Comparison of ENCODE assay signal across 24 mouse cellular contexts in the genomic region with DNA sequence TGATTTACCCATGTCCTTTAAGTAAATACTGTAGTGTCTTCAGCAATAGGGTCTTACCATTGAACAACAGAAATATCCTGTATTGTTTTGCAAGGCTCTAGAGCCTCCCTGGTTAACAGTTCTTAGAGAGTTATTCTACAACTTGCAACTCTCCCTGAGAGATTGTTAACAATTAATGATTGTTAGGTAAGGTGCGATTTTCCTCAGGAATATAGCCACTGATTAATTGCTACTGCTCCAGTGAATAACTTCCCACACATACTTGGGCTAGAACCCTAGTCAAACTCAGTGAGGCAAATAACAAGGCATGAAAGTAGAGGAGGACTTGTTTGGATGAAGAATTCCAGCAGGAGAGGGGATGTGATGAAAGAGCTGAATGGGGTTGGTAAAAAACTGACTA.
"Had no signal": no experiment of that assay in that cellular context is flagged by ENCODE, and none has a peak within 500 bp of the region (broad histone marks: within the 10 kb centered on the region; RNA-seq: fewer than 3 reads in every experiment).

No protein-coding gene starts in this region.

- DNase-seq: forebrain, postnatal 0 days; gastrocnemius, postnatal 14 days; gastrocnemius, postnatal 36 days; heart, adult 11 months; heart, postnatal 10 days; heart, postnatal 4 days; liver; liver, embryonic 13.5 days had no signal

- H3K27me3 ChIP-seq: forebrain, embryonic 15.5 days; heart, embryonic 12.5 days; hindbrain, embryonic 12.5 days; intestine, embryonic 15.5 days; limb, embryonic 12.5 days; liver, embryonic 13.5 days; liver, embryonic 15.5 days had no signal

- H3K27ac ChIP-seq: forebrain, embryonic 15.5 days; heart, embryonic 10.5 days; hindbrain, embryonic 10.5 days; hindbrain, embryonic 12.5 days; hindbrain, embryonic 14.5 days; intestine, embryonic 15.5 days; layer of hippocampus, adult 2 months; left cerebral cortex, adult 2 months; limb, embryonic 10.5 days; limb, embryonic 12.5 days; liver, embryonic 13.5 days; liver, embryonic 15.5 days had no signal

- H3K4me3 ChIP-seq: forebrain, embryonic 15.5 days; heart, embryonic 10.5 days; heart, embryonic 12.5 days; hindbrain, embryonic 10.5 days; hindbrain, embryonic 12.5 days; intestine, embryonic 15.5 days; layer of hippocampus, adult 2 months; left cerebral cortex, adult 2 months; limb, embryonic 10.5 days; limb, embryonic 12.5 days; liver, embryonic 13.5 days; liver, embryonic 15.5 days had no signal

- ATAC-seq: forebrain, embryonic 15.5 days; forebrain, postnatal 0 days; hindbrain, embryonic 16.5 days; inflammation-experienced regulatory T-cells, adult 6 months; intestine, embryonic 15.5 days; intestine, postnatal 0 days had no signal

- H3K4me2 ChIP-seq: forebrain, embryonic 15.5 days; heart, embryonic 12.5 days; hindbrain, embryonic 12.5 days; hindbrain, embryonic 14.5 days; intestine, embryonic 15.5 days; limb, embryonic 12.5 days; liver, embryonic 11.5 days; liver, embryonic 13.5 days; liver, embryonic 15.5 days had no signal

- H3K4me1 ChIP-seq: forebrain, embryonic 15.5 days; heart, embryonic 10.5 days; heart, embryonic 12.5 days; hindbrain, embryonic 10.5 days; hindbrain, embryonic 12.5 days; intestine, embryonic 15.5 days; limb, embryonic 10.5 days; limb, embryonic 12.5 days; liver, embryonic 13.5 days; liver, embryonic 15.5 days had no signal

- H3K36me3 ChIP-seq: forebrain, embryonic 15.5 days; heart, embryonic 10.5 days; heart, embryonic 12.5 days; hindbrain, embryonic 10.5 days; hindbrain, embryonic 12.5 days; intestine, embryonic 15.5 days; limb, embryonic 10.5 days; limb, embryonic 12.5 days; liver, embryonic 13.5 days; liver, embryonic 15.5 days had no signal

- H3K9me3 ChIP-seq: forebrain, embryonic 15.5 days; heart, embryonic 10.5 days; heart, embryonic 12.5 days; hindbrain, embryonic 10.5 days; hindbrain, embryonic 12.5 days; intestine, embryonic 15.5 days; limb, embryonic 10.5 days; limb, embryonic 12.5 days; liver, embryonic 13.5 days; liver, embryonic 15.5 days had no signal

- H3K9ac ChIP-seq: forebrain, embryonic 15.5 days; forebrain, postnatal 0 days; heart, embryonic 12.5 days; hindbrain, embryonic 12.5 days; hindbrain, embryonic 14.5 days; intestine, embryonic 15.5 days; limb, embryonic 12.5 days; liver, embryonic 13.5 days; liver, embryonic 15.5 days had no signal
